Mouse (Mus musculus) inflammation-experienced regulatory T-cells (primary cell): ENCODE results near the gene Serpina16. TPM values are rescaled to one million over a fixed set of nuclear protein-coding genes. Genes with fewer than 3 reads are reported as not detected.

ENCODE experiments used
- polyA plus RNA-seq, 2 experiments: library from polyadenylated mRNA; unstranded; fragments of 100-300 nt; shearing (Covaris generic); gene quantifications; one replicate each; pipeline ENCODE4 v1.2.1; 2017

Serpina16 gene
- under 1 TPM in 1 of 2 experiments, not detected in 1; 0.53 TPM for polyA plus RNA-seq

DNA sequence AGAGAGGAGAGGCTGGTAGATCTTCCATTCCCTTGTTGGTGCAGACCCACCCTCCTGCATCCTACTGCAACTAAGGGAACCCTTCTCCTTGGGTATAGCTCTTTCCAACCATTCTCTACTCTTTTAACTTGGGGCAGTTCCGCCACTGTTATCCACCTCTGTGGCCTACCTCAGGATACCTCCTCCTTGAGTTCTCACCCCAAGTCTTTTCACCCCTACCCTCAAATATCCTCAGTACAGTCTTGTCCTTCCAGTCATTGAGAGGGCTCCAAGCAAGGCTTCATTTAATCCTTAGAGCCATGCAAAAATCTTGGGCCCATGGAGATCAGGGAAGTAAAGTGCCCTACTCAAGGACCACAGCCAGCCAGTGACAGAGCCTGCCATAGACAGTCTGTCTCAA lies at the start of gene Serpina16:
TSS of gene Serpina16 (minus strand) at position 101 of the 400 bp plus-strand sequence.

DNA sequence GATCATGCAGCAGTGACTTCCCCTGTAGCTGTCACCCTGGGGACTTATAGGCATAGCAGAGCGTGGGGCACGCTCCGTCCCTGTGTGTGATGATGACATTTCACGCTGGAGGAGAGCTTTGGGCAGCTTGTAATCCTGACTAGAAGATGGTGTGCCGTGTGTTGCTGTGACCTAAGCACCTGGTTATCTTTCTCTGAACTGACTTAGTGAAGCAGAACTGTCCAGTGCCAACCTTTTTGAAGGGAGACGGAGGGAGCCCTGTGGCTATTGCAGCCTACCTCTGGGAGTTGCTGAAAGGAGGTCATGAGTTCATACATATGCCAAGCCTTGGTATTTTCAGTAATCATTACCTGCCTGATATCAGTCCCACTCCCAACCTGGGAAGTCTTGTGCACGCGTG lies 19.5 kb upstream of the Serpina16 start, which contains the start of gene Serpina1f:
TSS of gene Serpina1f (minus strand) at position 101 of the 400 bp plus-strand sequence.

DNA sequence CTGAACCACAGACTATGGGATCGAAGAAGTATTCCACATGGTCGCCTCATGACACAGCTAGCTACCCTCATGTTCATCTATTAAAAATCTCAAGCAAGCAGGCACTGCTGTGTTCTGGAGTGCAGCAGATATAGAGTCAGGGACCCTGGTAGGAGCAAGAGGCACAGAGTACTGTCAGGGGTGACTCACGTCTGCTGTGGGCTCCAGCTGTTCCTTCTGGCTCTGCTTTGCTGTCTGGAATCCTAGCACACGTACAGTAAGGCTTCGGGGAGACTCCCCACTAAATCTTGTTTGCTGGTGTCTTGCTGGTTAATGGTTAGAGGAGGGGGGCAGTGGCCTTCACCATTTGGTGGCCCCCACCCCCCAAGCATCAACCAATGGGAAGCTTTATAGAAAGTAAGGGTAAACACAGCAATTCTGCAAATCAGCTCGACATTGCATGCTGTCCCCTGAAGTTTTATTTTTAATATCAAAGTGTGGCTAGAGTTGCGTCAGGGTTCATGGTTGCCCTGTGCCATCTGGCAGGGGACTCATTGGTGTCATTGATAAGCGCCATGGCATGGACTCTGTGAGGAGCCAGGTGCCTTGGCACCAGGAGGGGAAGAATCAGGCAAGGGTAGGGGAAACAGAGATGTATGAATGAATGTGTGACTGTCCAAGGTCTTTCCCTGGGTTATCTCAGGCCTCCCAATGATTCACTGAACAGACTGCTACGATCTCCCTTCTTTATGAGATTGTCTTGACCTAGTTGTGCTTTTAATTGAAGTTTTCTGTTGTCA lies 18.9 kb downstream of the Serpina16 start, which contains the start of gene Serpina6:
TSS of gene Serpina6 (minus strand) at position 365 of the 779 bp plus-strand sequence.

DNA sequence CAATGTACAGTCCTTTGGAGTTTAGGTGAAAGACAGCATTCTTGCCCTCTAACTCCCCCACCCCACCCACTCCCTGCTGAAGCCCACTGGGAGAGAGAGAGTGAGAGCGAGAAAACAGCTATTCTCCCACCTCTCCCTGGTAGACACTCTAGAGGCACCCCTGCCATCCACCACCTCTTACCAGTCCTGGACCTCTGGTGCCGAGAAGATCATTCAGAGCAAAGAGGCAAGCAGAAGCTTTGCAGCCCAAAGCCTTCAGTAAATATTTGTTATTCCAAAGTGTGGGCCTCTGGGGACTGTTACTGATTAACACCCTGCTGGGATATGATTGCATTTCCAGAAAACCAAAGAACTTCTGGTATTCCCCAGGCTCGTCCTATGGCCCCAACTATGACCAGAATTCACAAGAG lies 44.7 kb downstream of the Serpina16 start, which contains the start of gene Serpina10:
TSS of gene Serpina10 (minus strand) at position 242 of the 410 bp plus-strand sequence.

Other genes with a start within 250 kb of the Serpina16 start
- gene Ifi27, start 241.9 kb downstream of the Serpina16 start, polyA plus RNA-seq = 100 to 1,000 TPM; 333 to 416 TPM
- 1,000 to 10,000 TPM in 1 of 2 experiments, 100 to 1,000 TPM in 1; 502 to 1,133 TPM for gene Ifi27l2a, start 232.5 kb downstream of the Serpina16 start, polyA plus RNA-seq
- gene Ifi27l2b, start 218.9 kb downstream of the Serpina16 start, polyA plus RNA-seq = 1 to 10 TPM in 1 of 2 experiments, not detected in 1; 1.6 TPM
- under 1 TPM in 1 of 2 experiments, not detected in 1; 0.33 TPM for gene Ppp4r4, start 143.9 kb downstream of the Serpina16 start, polyA plus RNA-seq
- under 1 TPM in 1 of 2 experiments, not detected in 1; 0.14 TPM for gene Serpina10, start 44.7 kb downstream of the Serpina16 start, polyA plus RNA-seq
- gene Serpina6, start 18.9 kb downstream of the Serpina16 start, polyA plus RNA-seq = under 1 TPM in 1 of 2 experiments, not detected in 1; 0.23 TPM
- gene Serpina1f, start 19.4 kb upstream of the Serpina16 start, polyA plus RNA-seq = not detected
- not detected for gene Serpina1d, start 97.5 kb upstream of the Serpina16 start, polyA plus RNA-seq
- gene Serpina1b, start 154.2 kb upstream of the Serpina16 start, polyA plus RNA-seq = under 1 TPM in 1 of 2 experiments, not detected in 1; 0.38 TPM
- gene Serpina1a, start 187.4 kb upstream of the Serpina16 start, polyA plus RNA-seq = not detected
- gene Serpina1c, start 228.7 kb upstream of the Serpina16 start, polyA plus RNA-seq = not detected